Mouse (Mus musculus): ENCODE results near the gene Gm5128. TPM values are rescaled to one million over a fixed set of nuclear protein-coding genes. Genes with fewer than 3 reads are reported as not detected.

Gm5128 gene
- polyA plus RNA-seq (2015; fragmentation: Nextera tagmentation; extraction: Ambion mirVana): not detected in 2 replicates

GRCm38 (mm10) chrX:135372984-135373383 is at the start of gene Gm5128:
Gm5128 (plus strand) TSS chrX:135373284.

Other genes with a start within 250 kb of the Gm5128 start
- not detected in 2 replicates for gene Gm15023, start 195.7 kb upstream of the Gm5128 start, polyA plus RNA-seq (2015; fragmentation: Nextera tagmentation; extraction: Ambion mirVana)
- 71.9 and 74.6 TPM in 2 replicates for gene Tceal6, start 162.6 kb upstream of the Gm5128 start, polyA plus RNA-seq (2015; fragmentation: Nextera tagmentation; extraction: Ambion mirVana)
- gene Pramel3, start 71.0 kb upstream of the Gm5128 start, polyA plus RNA-seq (2015; fragmentation: Nextera tagmentation; extraction: Ambion mirVana): not detected in 2 replicates
- gene Gm7903, start 60.6 kb downstream of the Gm5128 start, polyA plus RNA-seq (2015; fragmentation: Nextera tagmentation; extraction: Ambion mirVana): 0.06 TPM in 1 of 2 replicates, not detected in the other
- not detected in 2 replicates for gene AV320801, start 121.3 kb downstream of the Gm5128 start, polyA plus RNA-seq (2015; fragmentation: Nextera tagmentation; extraction: Ambion mirVana)
- gene Nxf7, start 225.5 kb downstream of the Gm5128 start, polyA plus RNA-seq (2015; fragmentation: Nextera tagmentation; extraction: Ambion mirVana): 0.14 TPM in 1 of 2 replicates, not detected in the other